Mouse (Mus musculus): ENCODE results near the gene Pak1ip1.
"Not testable (repeated sequence)": the region's sequence is repeated elsewhere in the genome, so short reads cannot be mapped to it uniquely, and the experiment has no call there.

The Pak1ip1 gene

DNA sequence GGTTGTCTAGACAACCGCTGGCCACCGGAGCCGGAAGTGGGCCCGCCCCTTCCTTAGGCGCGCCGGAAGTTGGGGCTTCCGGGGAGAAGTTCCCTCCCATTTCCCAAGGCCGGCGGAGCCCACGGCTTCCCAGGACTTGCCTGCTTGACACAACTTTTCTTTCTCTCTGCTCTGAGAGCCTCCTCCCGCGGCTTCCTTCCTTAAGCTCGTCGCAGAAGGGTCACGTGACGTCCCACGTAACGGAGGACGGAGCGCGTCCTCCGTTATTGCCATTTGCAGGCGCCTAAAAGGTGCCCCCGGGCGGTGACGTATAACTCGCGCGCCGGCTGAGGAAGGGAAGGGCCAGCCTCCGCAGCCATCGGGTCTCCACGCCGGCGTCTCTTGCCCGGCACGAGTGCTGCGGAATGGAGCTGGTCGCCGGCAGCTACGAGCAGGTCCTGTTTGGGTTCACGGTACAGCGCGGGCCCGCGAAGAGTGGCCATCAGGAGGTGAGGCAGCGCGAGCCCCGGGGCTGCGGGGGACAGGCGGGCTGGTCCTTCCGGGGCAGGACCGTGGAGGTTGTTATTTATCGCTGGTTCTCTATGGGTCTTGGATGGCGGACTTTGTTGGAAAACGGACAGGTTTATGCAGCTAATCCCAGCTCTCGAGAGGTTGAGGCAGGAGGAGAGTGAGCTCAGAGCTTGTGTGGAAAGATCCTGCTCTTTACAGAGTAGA, at the start of gene Pak1ip1:
Pak1ip1 (plus strand) TSS at position 98 of the 714 bp plus-strand sequence.
- in situ Hi-C loops (cut with MboI; ENCODE audit: unreplicated experiment in 2 of 2), result loop anchor here (10.0 to 25.0 kb wide), 3 partner anchors 236 to 611 kb away; partner anchors contain the start of genes Smim13 (in 2 of the 2) and Tmem170b (in 2 of the 2)

- in situ Hi-C loops (cut with MboI; ENCODE audit: unreplicated experiment in 2 of 2), result no loop called here
Measured at GRCm38 (mm10) chr13:40951386-40951976, 49.3 kb upstream of the Pak1ip1 start.

- in situ Hi-C loops (cut with MboI; ENCODE audit: unreplicated experiment in 2 of 2), result no loop called here
Measured at GRCm38 (mm10) chr13:40953231-40953630, 47.6 kb upstream of the Pak1ip1 start.

GRCm38 (mm10) chr13:40955773-40956172, 45.0 kb upstream of the Pak1ip1 start:
- in situ Hi-C loops (cut with MboI; ENCODE audit: unreplicated experiment in 2 of 2), result no loop called here

DNA sequence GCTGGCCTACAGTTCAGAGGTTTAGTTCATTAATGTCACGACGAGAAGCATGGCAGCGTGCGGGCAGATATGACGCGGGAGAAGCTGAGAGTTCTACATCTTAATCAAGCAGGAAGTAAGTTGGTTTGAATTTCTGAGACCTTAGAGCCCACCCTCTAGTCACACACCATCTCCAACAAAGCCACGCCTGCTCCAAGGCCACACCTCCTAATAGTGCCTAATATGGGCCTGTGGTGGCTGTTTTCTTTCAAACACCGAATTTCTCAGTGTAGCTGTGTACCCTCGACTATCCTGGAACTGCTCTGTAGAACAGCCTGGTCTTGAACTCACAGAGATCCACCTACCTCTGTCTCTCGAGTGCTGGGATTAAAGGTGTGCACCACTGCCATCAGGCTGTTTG, 33.2 kb upstream of the Pak1ip1 start:
- in situ Hi-C loops (cut with MboI; ENCODE audit: unreplicated experiment in 2 of 2), result no loop called here

GRCm38 (mm10) chr13:40968564-40968963, 32.3 kb upstream of the Pak1ip1 start:
- in situ Hi-C loops (cut with MboI; ENCODE audit: unreplicated experiment in 2 of 2), result no loop called here

DNA sequence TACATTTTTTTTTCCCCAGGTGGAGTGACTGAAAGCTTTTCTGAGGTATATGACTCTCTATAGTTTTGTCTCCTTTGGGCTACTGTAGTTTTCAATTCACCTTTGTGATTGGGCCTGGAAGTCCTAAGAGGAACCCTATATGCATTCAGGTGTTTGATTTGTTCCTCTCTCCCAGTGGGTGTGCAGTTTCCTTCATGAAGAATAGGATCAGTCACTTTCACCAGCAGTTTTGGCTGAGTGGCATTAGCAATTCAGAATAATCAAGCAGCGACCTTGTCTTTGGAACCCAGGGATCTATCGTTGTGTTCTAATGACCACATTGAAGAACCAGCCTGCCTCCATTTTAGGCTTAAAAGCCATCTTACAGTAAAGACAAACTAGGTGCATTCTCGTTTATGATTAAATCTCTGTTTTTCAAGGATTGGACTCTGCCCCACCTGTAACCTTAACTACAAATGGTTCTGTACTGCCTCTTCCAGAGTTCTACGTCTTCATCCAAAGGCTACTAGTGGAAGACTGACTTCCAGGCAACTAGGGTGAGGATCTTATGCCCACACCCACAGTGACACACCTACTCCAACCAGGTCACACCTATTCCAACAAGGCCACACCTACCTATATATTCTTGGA, 30.9 kb upstream of the Pak1ip1 start:
- in situ Hi-C loops (cut with MboI; ENCODE audit: unreplicated experiment in 2 of 2), result no loop called here

DNA sequence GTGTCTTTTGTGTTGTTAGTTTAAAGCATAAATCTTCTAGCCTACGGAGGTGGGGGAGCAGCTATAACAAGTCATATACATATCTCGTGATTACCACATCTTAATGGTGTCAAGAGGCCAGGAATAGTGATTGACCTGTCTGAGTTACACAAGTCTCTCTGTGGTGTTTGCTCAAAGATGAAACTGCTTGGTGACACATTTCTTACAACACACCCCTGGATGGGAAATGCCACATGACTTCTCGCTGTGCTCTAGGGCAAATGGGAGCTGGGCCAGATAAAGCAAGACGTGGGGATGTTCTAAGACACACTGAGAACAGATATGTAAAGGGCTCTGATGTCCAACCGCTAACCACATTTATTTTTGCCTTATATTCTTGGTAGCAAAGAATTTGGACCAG, 29.6 kb upstream of the Pak1ip1 start:
- in situ Hi-C loops (cut with MboI; ENCODE audit: unreplicated experiment in 2 of 2), result no loop called here

- in situ Hi-C loops (cut with MboI; ENCODE audit: unreplicated experiment in 2 of 2), result no loop called here
Measured at GRCm38 (mm10) chr13:40971831-40972230, 29.0 kb upstream of the Pak1ip1 start.

DNA sequence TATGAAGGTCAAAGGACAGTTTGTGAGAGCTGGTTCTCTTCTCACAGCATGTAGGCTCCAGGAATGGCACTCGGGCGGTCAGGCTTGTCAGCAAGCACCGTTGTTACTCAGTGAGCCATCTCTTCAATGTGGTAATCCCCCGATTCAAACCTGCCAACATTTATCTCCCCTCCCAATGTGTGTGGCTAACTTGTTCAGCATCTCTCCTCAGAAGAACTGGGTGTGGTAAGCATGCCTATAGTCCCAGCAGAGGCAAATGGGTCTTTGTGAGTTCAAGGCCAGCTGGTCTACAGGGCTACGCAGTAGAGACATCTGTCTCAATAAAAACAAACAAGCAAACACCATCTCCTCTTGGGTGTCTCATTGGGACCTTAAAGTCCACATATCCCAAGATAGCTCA, 27.8 kb upstream of the Pak1ip1 start:
- in situ Hi-C loops (cut with MboI; ENCODE audit: unreplicated experiment in 2 of 2), result no loop called here

- in situ Hi-C loops (cut with MboI; ENCODE audit: unreplicated experiment in 2 of 2), result no loop called here
Measured at GRCm38 (mm10) chr13:40977609-40978008, 23.2 kb upstream of the Pak1ip1 start.

- in situ Hi-C loops (cut with MboI; ENCODE audit: unreplicated experiment in 2 of 2), result no loop called here
Measured at GRCm38 (mm10) chr13:40978652-40979051, 22.2 kb upstream of the Pak1ip1 start.

DNA sequence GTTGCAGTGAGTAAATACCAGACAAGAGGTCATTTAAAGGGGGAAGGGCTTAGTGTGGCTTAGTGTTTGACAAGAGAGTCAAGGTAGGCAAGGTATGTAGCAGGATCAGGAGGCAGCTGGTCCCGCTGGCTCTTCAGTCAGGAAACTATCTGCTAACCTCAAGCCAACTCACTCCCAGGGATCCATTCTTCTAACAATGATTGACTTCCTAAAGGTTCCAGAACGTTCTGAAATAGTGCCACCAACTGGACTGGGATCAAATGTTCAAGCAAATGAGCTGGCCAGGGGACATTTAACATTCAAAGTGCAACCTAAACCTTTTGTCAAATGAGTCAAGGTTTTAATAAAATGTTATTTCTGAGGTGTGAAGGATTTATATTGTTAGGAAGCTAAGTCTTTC, 21.5 kb upstream of the Pak1ip1 start:
- in situ Hi-C loops (cut with MboI; ENCODE audit: unreplicated experiment in 2 of 2), result no loop called here

- in situ Hi-C loops (cut with MboI; ENCODE audit: unreplicated experiment in 2 of 2), result no loop called here
Measured at GRCm38 (mm10) chr13:40982759-40983158, 18.1 kb upstream of the Pak1ip1 start.

DNA sequence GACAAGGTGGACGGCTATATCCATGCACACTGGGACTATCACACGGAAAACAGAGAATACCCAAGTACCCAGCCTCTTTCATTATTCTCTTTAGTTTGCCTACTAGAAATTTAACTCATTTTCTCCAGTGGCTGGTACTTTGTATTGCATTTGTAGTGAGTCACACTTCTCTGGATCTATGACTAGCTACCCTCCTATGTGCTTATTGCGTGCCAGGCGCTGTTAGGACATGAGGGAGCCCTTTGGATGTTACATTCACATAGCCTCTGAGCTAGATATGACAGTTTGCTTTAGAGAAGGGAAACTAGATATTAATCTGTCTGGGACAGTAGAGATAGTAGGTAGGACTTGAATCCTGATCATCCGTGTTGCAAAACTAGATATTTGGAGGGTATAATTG, 14.7 kb upstream of the Pak1ip1 start:
- in situ Hi-C loops (cut with MboI; ENCODE audit: unreplicated experiment in 2 of 2), result no loop called here

DNA sequence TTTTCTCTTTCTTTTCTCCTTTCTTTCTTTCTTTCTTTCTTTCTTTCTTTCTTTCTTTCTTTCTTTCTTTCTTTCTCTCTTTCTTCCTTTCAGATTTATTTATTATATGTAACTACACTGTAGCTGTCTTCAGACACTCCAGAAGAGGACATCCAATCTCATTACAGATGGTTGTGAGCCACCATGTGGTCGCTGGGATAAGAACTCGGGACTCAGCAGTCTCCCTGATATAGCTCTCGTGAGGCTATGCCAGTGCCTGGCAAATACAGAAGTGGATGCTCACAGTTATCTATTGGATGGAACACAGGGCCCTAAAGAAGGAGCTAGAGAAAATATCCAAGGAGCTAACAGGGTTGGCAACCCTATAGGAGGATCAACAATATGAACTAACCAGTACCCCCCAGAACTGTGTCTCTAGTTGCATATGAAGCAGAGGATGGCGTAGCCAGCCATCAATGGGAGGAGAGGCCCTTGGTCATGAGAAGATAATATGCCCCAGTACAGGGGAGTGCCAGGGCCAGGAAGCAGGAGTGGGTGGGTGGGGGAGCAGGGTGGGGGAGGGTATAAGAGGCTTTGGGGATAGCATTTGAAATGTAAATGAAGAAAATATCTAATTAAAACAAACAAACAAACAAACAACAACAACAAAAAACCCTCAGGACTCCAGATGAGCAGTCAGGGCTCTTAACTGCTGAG, 13.1 kb upstream of the Pak1ip1 start:
- in situ Hi-C loops (cut with MboI; ENCODE audit: unreplicated experiment in 2 of 2), result not testable (repeated sequence)

DNA sequence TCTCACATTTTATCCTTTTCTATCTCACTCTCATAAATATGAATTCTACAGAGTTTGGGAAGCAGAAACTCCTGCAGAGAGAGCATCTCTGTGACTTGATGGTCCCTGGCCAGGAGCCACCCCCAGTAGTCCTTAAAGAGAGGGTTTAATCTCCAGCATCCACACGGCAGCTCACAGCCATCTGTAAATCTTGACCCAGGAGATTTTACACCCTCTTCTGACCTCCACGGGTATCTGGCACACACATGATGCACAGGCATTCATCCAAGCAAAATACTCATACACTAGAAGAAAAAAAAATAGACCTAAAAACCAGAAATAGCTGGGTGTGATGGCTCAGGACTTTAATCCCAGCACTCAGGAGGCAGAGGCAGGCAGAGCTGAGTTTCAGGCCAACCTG, 12.4 kb upstream of the Pak1ip1 start:
- in situ Hi-C loops (cut with MboI; ENCODE audit: unreplicated experiment in 2 of 2), result no loop called here

- in situ Hi-C loops (cut with MboI; ENCODE audit: unreplicated experiment in 2 of 2), result no loop called here
Measured at GRCm38 (mm10) chr13:40994487-40995263, 6.1 kb upstream of the Pak1ip1 start.

DNA sequence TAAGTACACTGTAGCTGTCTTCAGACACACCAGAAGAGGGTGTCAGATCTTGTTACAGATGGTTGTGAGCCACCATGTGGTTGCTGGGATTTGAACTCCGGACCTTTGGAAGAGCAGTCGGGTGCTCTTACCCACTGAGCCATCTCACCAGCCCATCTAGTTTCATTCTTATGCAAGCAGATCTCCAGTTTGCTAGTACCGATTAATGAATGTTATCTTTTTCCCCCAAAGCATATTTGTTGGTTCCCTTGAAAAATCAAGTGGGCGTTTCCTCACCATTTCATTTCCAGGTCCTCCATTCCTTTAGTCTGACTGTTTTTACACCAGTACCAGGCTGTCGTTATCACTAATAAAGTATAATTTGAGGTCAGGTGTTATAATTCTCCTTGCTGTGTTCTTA, 2.3 kb upstream of the Pak1ip1 start:
- in situ Hi-C loops (cut with MboI; ENCODE audit: unreplicated experiment in 2 of 2), result not testable (repeated sequence)

DNA sequence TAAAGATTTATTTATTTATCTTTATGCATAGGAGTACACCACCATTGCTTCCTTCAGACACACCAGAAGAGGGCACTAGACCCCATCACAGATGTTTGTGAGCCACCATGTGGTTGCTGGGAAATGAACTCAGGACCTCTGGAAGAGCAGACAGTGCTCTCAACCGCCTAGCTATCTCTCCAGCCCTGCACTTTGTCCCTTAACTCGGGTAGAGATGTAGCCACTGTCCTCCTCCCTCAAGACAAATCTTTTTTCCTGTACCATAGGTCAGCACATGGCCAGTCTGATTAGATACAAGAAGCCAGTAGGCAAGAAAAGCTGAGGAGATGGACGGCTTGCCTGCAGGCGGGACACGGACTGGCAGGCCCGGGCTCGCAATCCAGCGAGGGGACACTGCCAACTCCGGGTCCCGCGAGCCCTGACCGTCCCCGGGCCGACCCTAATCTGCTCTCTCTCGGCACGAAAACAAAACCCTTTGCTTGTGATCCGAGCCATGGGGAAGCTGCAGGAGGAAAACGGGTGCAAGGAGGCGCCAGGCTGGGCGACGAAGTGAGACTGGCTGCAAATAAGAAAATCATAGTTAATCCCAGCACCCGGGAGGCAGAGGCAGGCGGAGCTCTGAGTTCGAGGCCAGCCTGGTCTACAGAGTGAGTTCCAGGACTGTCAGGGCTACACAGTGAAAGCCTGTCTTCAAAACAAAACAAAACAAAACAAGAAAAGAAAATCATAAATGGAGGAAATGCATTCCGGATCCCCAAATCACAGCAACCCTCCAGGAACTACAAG, 490 bp upstream of the Pak1ip1 start:
- in situ Hi-C loops (cut with MboI; ENCODE audit: unreplicated experiment in 2 of 2), result loop anchor here (10.0 to 25.0 kb wide), 3 partner anchors 237 to 612 kb away; partner anchors contain the start of genes Smim13 (in 2 of the 2) and Tmem170b (in 2 of the 2)

Data from v-Abl transformed pro-B cells (cell line).